Mouse (Mus musculus): ENCODE results near the gene Eya2.

DNA sequence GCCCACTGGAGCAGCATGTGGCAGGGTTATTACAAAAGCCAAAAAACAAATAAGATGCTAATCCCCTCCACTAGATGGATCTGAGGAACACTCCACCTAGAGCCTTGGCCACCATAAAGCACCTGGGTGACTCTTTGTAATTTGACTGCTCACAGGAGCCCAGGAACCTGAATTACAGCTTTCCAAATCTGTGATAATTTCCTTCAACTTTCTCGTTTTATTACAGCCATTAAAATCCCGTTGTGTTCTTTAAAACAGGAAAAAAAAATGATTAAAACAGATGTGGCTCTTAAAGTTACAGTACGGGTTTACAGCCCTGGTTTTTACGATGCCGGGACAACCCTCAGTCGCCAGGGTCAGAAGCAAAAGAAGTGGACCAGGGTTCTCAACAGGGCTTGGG is 27.9 kb upstream of the Eya2 start:
- TF ChIP-seq CTCF (IDR thresholded peaks at IDR 0.05; ENCODE audit: borderline replicate concordance, insufficient read depth, low read length) = no peak
- no peak for TF ChIP-seq POLR2A (IDR thresholded peaks at IDR 0.05; ENCODE audit: low read depth, low read length)
